Mouse (Mus musculus): ENCODE results near the gene Art1. TPM values are rescaled to one million over a fixed set of nuclear protein-coding genes. Genes with fewer than 3 reads are reported as not detected.

Gene Art1
- polyA plus RNA-seq, 1 experiment from 2014 or later = 2.1 TPM

- H3K9me3 ChIP-seq (ENCODE audit: control insufficient read depth, low read length) = no peaks in the 10 kb centered on the region
- no peaks in the 10 kb centered on the region for H3K27me3 ChIP-seq (ENCODE audit: control insufficient read depth, insufficient read depth, low read length)
- no peak overlapping the region for H3K27ac ChIP-seq (replicated peaks; ENCODE audit: low read depth, low read length)
- H3K4me2 ChIP-seq (ENCODE audit: low read depth, severe bottlenecking) = no peak overlapping the region
- 83% methylated on average over 7 of the region's 7 CpGs for WGBS
- no peak for DNase-seq (ENCODE audit: low spot score)
- ATAC-seq (ENCODE audit: insufficient number of reproducible peaks, low FRiP score, low TSS enrichment, low read depth) = no peak
- H3K4me1 ChIP-seq (ENCODE audit: control insufficient read depth, insufficient read depth, low read length) = no peaks in the 10 kb centered on the region
- H3K36me3 ChIP-seq (ENCODE audit: control insufficient read depth, insufficient read depth, low read length) = peaks cover 41% of the 10 kb centered on the region
- H3K4me3 ChIP-seq (ENCODE audit: low read depth, low read length) = no peak overlapping the region
- no peak overlapping the region for H3K9ac ChIP-seq (ENCODE audit: low read length)
Measured at GRCm38 (mm10) chr7:102078517-102078916, 23.0 kb upstream of the Art1 start.

GRCm38 (mm10) chr7:102080311-102080710, 21.2 kb upstream of the Art1 start:
- Histone ChIP-seq H3K4me1 (ENCODE audit: control insufficient read depth, insufficient read depth, low read length) (no peaks in the 10 kb centered on the region), H3K4me3 (ENCODE audit: low read depth, low read length) (no peak overlapping the region), H3K27me3 (ENCODE audit: control insufficient read depth, insufficient read depth, low read length) (no peaks in the 10 kb centered on the region), H3K27ac (replicated peaks; ENCODE audit: low read depth, low read length) (no peak overlapping the region), H3K4me2 (ENCODE audit: low read depth, severe bottlenecking) (no peak overlapping the region), H3K9ac (ENCODE audit: low read length) (no peak overlapping the region), H3K9me3 (ENCODE audit: control insufficient read depth, low read length) (no peaks in the 10 kb centered on the region), H3K36me3 (ENCODE audit: control insufficient read depth, insufficient read depth, low read length) (peaks cover 43% of the 10 kb centered on the region)
- DNase-seq (ENCODE audit: low spot score) (no peak), ATAC-seq (ENCODE audit: insufficient number of reproducible peaks, low FRiP score, low TSS enrichment, low read depth) (no peak)
- 88% methylated on average over 8 of the region's 8 CpGs for WGBS

GRCm38 (mm10) chr7:102081784-102082183, 19.8 kb upstream of the Art1 start:
- Histone ChIP-seq H3K9me3 (ENCODE audit: control insufficient read depth, low read length) (no peaks in the 10 kb centered on the region), H3K4me2 (ENCODE audit: low read depth, severe bottlenecking) (no peak overlapping the region), H3K36me3 (ENCODE audit: control insufficient read depth, insufficient read depth, low read length) (peaks cover 39% of the 10 kb centered on the region), H3K27ac (replicated peaks; ENCODE audit: low read depth, low read length) (no peak overlapping the region), H3K4me3 (ENCODE audit: low read depth, low read length) (no peak overlapping the region), H3K9ac (ENCODE audit: low read length) (no peak overlapping the region), H3K4me1 (ENCODE audit: control insufficient read depth, insufficient read depth, low read length) (no peaks in the 10 kb centered on the region), H3K27me3 (ENCODE audit: control insufficient read depth, insufficient read depth, low read length) (no peaks in the 10 kb centered on the region)
- 95% methylated on average over 5 of the region's 5 CpGs for WGBS
- DNase-seq (ENCODE audit: low spot score) (no peak), ATAC-seq (ENCODE audit: insufficient number of reproducible peaks, low FRiP score, low TSS enrichment, low read depth) (no peak)

- H3K4me3 ChIP-seq (ENCODE audit: low read depth, low read length) = no peak within 1 kb of the TSS
- 83% methylated on average over 5 of the region's 5 CpGs for WGBS
- no peaks in the 10 kb centered on the region for H3K9me3 ChIP-seq (ENCODE audit: control insufficient read depth, low read length)
- no peaks in the 10 kb centered on the region for H3K4me1 ChIP-seq (ENCODE audit: control insufficient read depth, insufficient read depth, low read length)
- ATAC-seq (ENCODE audit: insufficient number of reproducible peaks, low FRiP score, low TSS enrichment, low read depth) = no peak
- no peak within 1 kb of the TSS for H3K9ac ChIP-seq (ENCODE audit: low read length)
- no peak within 1 kb of the TSS for H3K4me2 ChIP-seq (ENCODE audit: low read depth, severe bottlenecking)
- peaks cover 35% of the 10 kb centered on the region for H3K36me3 ChIP-seq (ENCODE audit: control insufficient read depth, insufficient read depth, low read length)
- no peak for DNase-seq (ENCODE audit: low spot score)
- H3K27ac ChIP-seq (replicated peaks; ENCODE audit: low read depth, low read length) = no peak within 1 kb of the TSS
- H3K27me3 ChIP-seq (ENCODE audit: control insufficient read depth, insufficient read depth, low read length) = no peaks in the 10 kb centered on the region
Measured at GRCm38 (mm10) chr7:102082816-102083215, 18.7 kb upstream of the Art1 start, which contains the start of gene Trpc2. Gene Trpc2, plus strand, starts transcription at chr7:102083116.

GRCm38 (mm10) chr7:102084041-102084696, 17.4 kb upstream of the Art1 start:
- Histone ChIP-seq H3K27me3 (ENCODE audit: control insufficient read depth, insufficient read depth, low read length) (no peaks in the 10 kb centered on the region), H3K4me1 (ENCODE audit: control insufficient read depth, insufficient read depth, low read length) (no peaks in the 10 kb centered on the region), H3K36me3 (ENCODE audit: control insufficient read depth, insufficient read depth, low read length) (peaks cover 30% of the 10 kb centered on the region), H3K9ac (ENCODE audit: low read length) (no peak overlapping the region), H3K27ac (replicated peaks; ENCODE audit: low read depth, low read length) (no peak overlapping the region), H3K4me2 (ENCODE audit: low read depth, severe bottlenecking) (no peak overlapping the region), H3K4me3 (ENCODE audit: low read depth, low read length) (no peak overlapping the region), H3K9me3 (ENCODE audit: control insufficient read depth, low read length) (no peaks in the 10 kb centered on the region)
- whole genome bisulfite sequencing = 91% methylated on average over 26 of the region's 26 CpGs
- ATAC-seq (ENCODE audit: insufficient number of reproducible peaks, low FRiP score, low TSS enrichment, low read depth) = no peak
- no peak for DNase-seq (ENCODE audit: low spot score)

GRCm38 (mm10) chr7:102087336-102087735, 14.2 kb upstream of the Art1 start:
- H3K36me3 ChIP-seq (ENCODE audit: control insufficient read depth, insufficient read depth, low read length) = peaks cover 14% of the 10 kb centered on the region
- ATAC-seq (ENCODE audit: insufficient number of reproducible peaks, low FRiP score, low TSS enrichment, low read depth) = no peak

GRCm38 (mm10) chr7:102099760-102100661, 1.5 kb upstream of the Art1 start:
- Histone ChIP-seq H3K27me3 (ENCODE audit: control insufficient read depth, insufficient read depth, low read length) (no peaks in the 10 kb centered on the region), H3K36me3 (ENCODE audit: control insufficient read depth, insufficient read depth, low read length) (no peaks in the 10 kb centered on the region), H3K27ac (replicated peaks; ENCODE audit: low read depth, low read length) (0 out of 2 replicates have a peak overlapping the region, but pooled peaks have one; percentile 37), H3K4me3 (ENCODE audit: low read depth, low read length) (peak overlapping the region; percentile 29), H3K9ac (ENCODE audit: low read length) (peak overlapping the region; percentile 49), H3K9me3 (ENCODE audit: control insufficient read depth, low read length) (no peaks in the 10 kb centered on the region), H3K4me2 (ENCODE audit: low read depth, severe bottlenecking) (peak overlapping the region; percentile 51), H3K4me1 (ENCODE audit: control insufficient read depth, insufficient read depth, low read length) (peaks cover 8% of the 10 kb centered on the region)
- 4% methylated on average over 30 of the region's 30 CpGs for WGBS
- DNase-seq (ENCODE audit: low spot score) (peak; percentile 69), ATAC-seq (ENCODE audit: insufficient number of reproducible peaks, low FRiP score, low TSS enrichment, low read depth) (peak; percentile 80)

More at GRCm38 (mm10) chr7:102087336-102087735, 14.2 kb upstream of the Art1 start:
- Histone ChIP-seq H3K4me1 (ENCODE audit: control insufficient read depth, insufficient read depth, low read length) (no peaks in the 10 kb centered on the region), H3K9me3 (ENCODE audit: control insufficient read depth, low read length) (no peaks in the 10 kb centered on the region), H3K4me2 (ENCODE audit: low read depth, severe bottlenecking) (no peak overlapping the region), H3K9ac (ENCODE audit: low read length) (no peak overlapping the region), H3K27ac (replicated peaks; ENCODE audit: low read depth, low read length) (no peak overlapping the region), H3K4me3 (ENCODE audit: low read depth, low read length) (no peak overlapping the region), H3K27me3 (ENCODE audit: control insufficient read depth, insufficient read depth, low read length) (no peaks in the 10 kb centered on the region)
- WGBS = 95% methylated on average over 4 of the region's 4 CpGs
- no peak for DNase-seq (ENCODE audit: low spot score)

GRCm38 (mm10) chr7:102100868-102101267, 675 bp upstream of the Art1 start:
- 55% methylated on average over 5 of the region's 5 CpGs for WGBS
- no peak overlapping the region for H3K4me3 ChIP-seq (ENCODE audit: low read depth, low read length)
- no peak for DNase-seq (ENCODE audit: low spot score)
- no peak overlapping the region for H3K27ac ChIP-seq (replicated peaks; ENCODE audit: low read depth, low read length)
- no peak overlapping the region for H3K4me2 ChIP-seq (ENCODE audit: low read depth, severe bottlenecking)
- H3K4me1 ChIP-seq (ENCODE audit: control insufficient read depth, insufficient read depth, low read length) = peaks cover 8% of the 10 kb centered on the region
- H3K27me3 ChIP-seq (ENCODE audit: control insufficient read depth, insufficient read depth, low read length) = no peaks in the 10 kb centered on the region
- no peak for ATAC-seq (ENCODE audit: insufficient number of reproducible peaks, low FRiP score, low TSS enrichment, low read depth)
- H3K9ac ChIP-seq (ENCODE audit: low read length) = no peak overlapping the region
- no peaks in the 10 kb centered on the region for H3K9me3 ChIP-seq (ENCODE audit: control insufficient read depth, low read length)
- no peaks in the 10 kb centered on the region for H3K36me3 ChIP-seq (ENCODE audit: control insufficient read depth, insufficient read depth, low read length)

Data from limb, embryonic 11.5 days (tissue).